Mouse (Mus musculus) hindlimb bud, embryonic 11.5 days (tissue): ENCODE data around the gene Prr5l.
"Not testable (repeated sequence)": the region's sequence is repeated elsewhere in the genome, so short reads cannot be mapped to it uniquely, and the experiment has no call there.

Experiments
- DNase-seq: peaks from one replicate; pipeline ENCODE4 v3.0.0-alpha.2; 2012; ENCODE audit warnings: low read depth, low spot score; ENCODE audit errors: extremely low spot score

The Prr5l gene

DNA sequence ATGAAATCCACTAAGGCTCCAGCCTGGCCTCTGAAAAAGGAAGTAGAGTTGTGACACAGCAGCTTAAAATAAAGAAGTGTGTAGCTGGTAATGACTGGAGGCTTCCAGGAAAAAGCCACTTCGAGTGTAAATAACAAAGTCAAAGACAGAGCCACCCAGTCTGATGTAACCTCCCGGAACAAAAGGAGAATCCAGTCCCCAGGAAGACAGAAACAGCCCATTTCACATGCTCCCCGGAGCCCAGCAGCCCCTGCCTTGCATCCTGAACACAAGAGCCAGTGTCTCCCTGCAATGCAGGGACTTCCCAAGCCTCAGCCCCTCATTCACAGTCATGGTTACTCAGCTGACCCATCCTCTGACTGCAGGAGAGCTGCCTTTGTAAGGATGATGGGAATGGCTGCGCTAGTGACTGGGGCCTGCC is 101.5 kb downstream of the Prr5l start:
- no peak for DNase-seq

GRCm38 (mm10) chr2:101778080-101778479 is 104.7 kb downstream of the Prr5l start:
- DNase-seq = no peak

- no peak for DNase-seq
These were observed 119.3 kb downstream of the Prr5l start for GRCm38 (mm10) chr2:101763503-101763902.

DNA sequence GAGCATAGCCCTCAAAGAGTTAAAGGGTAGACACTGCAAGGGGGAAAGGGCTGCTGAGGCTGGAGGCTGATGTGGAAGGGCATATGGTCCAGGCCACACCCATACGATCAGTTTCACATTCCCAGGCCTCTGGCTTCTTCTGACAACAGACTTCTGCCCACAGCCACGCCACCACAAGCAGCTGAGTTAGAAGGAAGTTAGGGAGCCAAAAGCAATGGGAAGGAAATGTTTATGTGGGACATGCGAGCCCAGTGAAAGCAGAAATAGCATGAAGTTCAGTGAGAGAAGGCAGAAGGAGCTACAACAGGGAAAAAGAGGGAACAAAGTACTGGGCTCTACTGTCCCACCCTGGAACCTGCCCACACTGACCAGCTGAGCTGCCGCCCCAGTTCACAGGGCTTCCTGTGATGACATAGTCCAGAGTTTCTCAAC is 119.9 kb downstream of the Prr5l start:
- DNase-seq = no peak

- DNase-seq = no peak
These were observed 120.4 kb downstream of the Prr5l start for GRCm38 (mm10) chr2:101762405-101762804.

DNA sequence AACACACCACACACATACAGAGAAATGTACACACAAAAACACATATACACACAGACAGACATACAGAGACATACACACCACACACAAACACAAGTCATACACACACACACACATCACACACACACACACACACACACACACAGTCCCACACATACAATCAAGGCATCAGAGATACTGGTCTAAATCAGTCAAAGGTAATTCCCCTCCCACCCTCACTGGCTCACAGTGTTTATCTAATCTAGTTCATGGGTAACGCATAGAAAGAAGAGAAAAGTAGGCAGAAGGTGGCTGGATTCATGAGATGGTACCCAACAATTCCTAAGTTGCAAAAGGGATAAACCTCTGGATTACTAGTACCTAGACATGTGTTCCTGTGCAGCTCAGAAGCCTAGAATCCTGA is 120.9 kb downstream of the Prr5l start:
- no peak for DNase-seq

DNA sequence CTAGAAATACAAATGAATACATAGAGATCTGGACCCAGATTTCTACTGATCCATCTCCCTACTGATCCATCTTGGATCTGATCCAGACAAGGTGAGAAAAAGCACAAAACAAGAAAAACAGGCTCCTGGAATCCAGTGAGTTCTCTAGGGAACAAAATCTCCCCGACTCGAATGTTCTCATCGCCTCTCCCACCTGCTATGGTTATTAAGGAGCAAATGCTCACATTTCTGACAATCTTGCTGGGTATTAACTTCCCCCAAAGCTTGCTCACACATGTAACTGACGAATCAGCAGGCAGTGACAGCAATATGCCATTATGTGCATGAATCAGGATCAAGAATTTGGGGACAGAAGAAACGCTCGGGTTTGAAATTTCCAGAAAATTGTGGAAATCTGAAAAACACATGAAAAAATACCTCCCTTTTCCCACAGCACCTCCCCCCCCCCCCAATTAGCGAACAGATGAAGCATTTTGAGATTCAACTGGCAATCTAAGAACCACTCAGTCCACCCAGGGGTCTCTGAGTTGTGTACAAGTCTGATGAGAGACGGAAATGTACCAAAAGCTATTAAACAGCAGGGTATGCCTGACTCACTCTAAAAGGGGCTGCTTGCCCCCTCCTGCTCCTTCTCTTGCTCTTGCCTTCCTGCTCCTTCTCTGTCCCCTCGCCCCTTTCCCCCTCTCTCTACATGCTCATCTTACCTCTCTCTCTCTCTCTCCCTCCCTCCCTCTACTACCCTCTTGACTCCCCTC is 123.1 kb downstream of the Prr5l start:
- DNase-seq = no peak

DNA sequence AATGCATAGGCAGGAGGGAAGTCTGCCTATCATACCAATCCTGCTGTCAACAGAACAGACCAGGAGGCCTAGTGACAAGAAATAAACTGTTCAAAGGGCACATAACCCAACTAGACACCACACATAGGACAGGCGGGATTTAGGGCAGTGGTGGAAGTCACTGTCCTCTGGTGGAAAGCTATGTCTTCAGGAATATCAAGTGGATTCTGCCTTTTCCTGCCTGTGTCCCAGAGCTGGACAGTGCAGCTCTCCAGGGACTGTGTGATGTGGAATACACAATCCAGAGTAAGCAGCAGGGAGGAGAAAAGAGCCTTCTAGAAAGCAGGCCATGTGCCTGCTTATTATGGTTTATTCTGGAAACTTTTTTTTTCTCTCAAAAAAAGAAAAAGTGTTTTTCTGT is 125.0 kb downstream of the Prr5l start:
- no peak for DNase-seq

DNA sequence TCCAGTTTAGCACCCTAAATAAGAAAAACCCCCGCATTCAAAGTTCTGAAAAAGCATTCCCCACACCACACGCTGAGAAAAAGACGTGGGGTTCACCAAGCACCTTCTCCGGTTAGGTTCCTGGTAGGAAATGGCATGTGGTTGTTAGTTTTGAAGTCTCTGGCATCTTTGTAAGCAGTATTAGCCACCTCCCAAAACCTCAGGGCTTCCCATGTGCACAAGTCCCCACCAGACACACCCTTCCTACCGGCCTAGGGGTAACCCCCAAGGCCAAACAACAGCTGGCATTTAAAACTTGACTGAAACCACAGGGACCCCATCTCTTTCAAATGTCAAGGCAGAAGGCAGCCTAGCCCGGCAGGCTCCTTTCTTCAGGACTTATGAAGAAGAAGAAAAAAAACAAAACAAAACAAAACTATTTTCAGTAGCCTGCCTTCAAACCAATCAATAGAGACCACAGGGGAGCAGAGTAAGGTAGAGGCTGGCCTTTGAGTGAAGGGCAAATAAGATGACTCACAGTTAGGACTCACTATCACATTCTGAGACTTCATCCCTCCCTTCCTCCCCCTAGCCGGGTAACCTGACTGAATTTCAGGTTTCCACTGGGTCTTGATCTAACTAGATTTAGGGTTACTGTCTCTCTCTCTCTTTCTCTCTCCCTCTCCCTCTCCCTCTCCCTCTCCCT is 126.6 kb downstream of the Prr5l start:
- DNase-seq = no peak

GRCm38 (mm10) chr2:101754939-101755555 is 127.8 kb downstream of the Prr5l start:
- no peak for DNase-seq

GRCm38 (mm10) chr2:101754428-101754827 is 128.4 kb downstream of the Prr5l start:
- no peak for DNase-seq

DNA sequence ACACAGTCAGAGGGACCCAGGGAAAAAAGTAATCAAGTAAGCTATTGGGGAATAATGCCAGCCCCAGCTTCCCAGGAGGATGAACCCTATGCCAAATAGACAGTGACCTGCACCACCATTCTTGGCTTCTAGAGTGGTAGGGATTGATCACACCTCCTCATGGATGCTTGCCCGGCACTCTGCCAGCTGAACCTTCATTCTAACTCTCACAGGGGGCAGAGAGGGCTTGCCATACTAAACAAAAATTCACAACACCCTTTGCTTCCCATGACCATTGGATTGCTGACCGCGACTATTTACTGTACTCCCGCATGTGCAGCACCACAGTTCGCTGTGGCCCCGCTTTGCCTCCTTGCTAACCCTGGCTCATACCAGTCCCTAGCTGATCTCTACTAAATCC is 129.8 kb downstream of the Prr5l start:
- no peak for DNase-seq

DNA sequence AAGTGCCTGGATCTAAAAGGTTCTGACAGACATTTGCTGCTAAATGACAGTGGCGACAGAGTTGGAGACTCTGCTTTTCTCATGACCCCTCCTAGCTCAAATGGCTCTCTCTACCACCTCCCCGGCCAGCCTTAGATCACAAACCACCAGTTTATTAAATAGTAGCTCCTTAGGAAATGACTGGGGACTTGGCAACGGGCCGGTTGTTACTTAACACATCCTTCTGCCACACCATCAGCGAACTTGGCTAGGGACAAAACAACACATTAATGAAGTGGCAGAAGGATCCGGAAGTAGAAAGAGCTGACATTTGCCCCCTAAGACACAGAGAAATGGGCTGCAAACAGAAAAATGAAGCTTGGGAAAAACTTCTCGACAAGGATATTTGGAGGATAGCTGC is 130.4 kb downstream of the Prr5l start:
- DNase-seq = no peak

GRCm38 (mm10) chr2:101751236-101751922 is 131.4 kb downstream of the Prr5l start:
- peak; percentile 22 for DNase-seq

- DNase-seq = no peak
These were observed 136.3 kb downstream of the Prr5l start for GRCm38 (mm10) chr2:101746537-101746936.

GRCm38 (mm10) chr2:101745656-101746055 is 137.2 kb downstream of the Prr5l start:
- DNase-seq = not testable (repeated sequence)

DNA sequence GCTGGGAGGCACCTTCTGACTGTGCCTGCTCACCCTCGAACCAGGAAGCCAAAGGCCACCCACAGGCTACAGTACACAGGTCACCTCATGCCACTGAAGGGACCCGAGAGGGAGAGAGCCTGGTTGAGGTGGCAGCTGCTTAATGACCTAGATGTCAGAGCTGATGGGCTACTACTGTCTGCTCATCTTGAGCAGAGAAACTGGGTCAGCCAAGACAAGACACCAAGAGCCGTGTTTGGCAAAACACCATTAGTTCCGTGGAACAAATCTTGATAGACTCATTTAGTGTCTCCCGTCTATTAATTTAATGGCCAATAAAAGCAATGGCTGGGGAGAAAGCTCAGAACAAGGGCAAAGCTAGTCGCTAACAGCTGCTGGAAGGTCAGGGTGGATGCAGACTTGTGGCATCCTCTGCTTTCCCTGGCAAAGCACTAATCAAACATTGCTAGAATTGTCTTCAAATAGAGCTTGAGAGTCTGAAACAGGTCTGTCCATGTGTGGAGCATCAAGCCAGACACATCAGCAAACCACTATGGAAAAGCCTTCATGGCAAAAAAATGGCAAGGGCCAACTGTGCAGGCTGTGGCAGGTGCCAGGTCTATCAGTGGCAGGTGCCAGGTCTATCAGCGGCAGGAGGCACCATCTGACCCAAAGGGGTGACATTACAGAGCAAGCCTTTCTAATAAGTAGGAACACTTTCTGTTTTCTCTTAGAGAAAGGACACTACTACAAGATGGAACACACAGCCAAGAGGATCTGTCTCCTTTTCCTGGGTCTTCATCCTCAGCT is 140.6 kb downstream of the Prr5l start:
- DNase-seq = no peak

- DNase-seq = no peak
These were observed 141.2 kb downstream of the Prr5l start for GRCm38 (mm10) chr2:101741653-101742052.

GRCm38 (mm10) chr2:101739914-101740313 is 142.9 kb downstream of the Prr5l start:
- no peak for DNase-seq

- no peak for DNase-seq
These were observed 149.3 kb downstream of the Prr5l start for GRCm38 (mm10) chr2:101733564-101733963.

DNA sequence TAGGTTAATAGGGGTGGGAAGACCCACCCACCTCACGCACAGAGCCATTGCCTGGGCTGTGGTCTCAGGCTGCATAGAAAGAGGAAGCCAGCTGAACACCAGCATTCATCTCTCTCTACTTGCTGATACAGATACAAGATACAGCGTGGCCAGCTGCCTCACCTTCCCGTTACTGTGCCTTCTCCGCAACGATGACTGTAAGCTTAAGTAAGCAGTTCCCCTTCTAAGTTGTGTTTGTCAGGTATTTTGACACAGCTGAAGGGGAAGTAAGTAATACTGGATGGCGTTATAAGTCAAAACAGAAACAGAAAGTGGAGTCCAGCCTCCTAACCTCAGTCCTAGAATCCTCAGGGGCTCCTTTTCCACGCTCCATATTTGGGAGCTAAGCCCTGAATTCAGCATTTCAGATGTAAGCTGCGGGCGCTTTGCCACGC is 150.0 kb downstream of the Prr5l start:
- DNase-seq = no peak
